Mouse (Mus musculus): ENCODE measurements around the gene Dnmt3l.

- TF ChIP-seq POLR2A (IDR thresholded peaks at IDR 0.05; ENCODE audit: low read depth, low read length) = no peak
- no peak for TF ChIP-seq CTCF (IDR thresholded peaks at IDR 0.05; ENCODE audit: extremely low read depth, insufficient read length, insufficient replicate concordance, low read depth, low read length)
Observed at GRCm38 (mm10) chr10:78095954-78096931, 54.5 kb downstream of the Dnmt3l start.

All from small intestine, adult 2 months (tissue).